Mouse (Mus musculus) kidney, adult 2 months (tissue): ENCODE measurements around the gene Nedd4.

ENCODE experiments used
- CTCF ChIP-seq: fragments of 200-500 bp; conservative IDR thresholded peaks from 2 replicates; pipeline ENCODE4 v1.5.1; 2011; ENCODE audit warnings: low read depth, mild to moderate bottlenecking, control low read depth, low read length, moderate library complexity, mixed read lengths; ENCODE audit not compliant: insufficient read depth, insufficient read length
- POLR2A ChIP-seq: fragments of 200-500 bp; IDR thresholded peaks from one replicate; pipeline ENCODE4 v1.6.1; 2011; ENCODE audit warnings: low read depth, low read length, control low read depth

- peak; percentile 31 for TF ChIP-seq CTCF
- no peak for TF ChIP-seq POLR2A
These were observed 27.0 kb upstream of the Nedd4 start for GRCm38 (mm10) chr9:72635134-72635533.
